Mouse (Mus musculus): Measurements from ENCODE around the gene Gm21885.

Gene Gm21885

GRCm38 (mm10) chr11:94268761-94269160 is 12.9 kb upstream of the Gm21885 start:
- DNase-seq (ENCODE audit: low spot score in 2 of 2) = no peak

GRCm38 (mm10) chr11:94269906-94270305 is 11.8 kb upstream of the Gm21885 start:
- DNase-seq (ENCODE audit: low spot score in 2 of 2) = no peak

- no peak for DNase-seq (ENCODE audit: low spot score in 2 of 2)
Measured at GRCm38 (mm10) chr11:94271015-94271414, 10.7 kb upstream of the Gm21885 start.

- DNase-seq (ENCODE audit: low spot score in 2 of 2) = no peak
Measured at GRCm38 (mm10) chr11:94272960-94273927, 8.4 kb upstream of the Gm21885 start.

GRCm38 (mm10) chr11:94274206-94274867 is 7.3 kb upstream of the Gm21885 start:
- no peak for DNase-seq (ENCODE audit: low spot score in 2 of 2)

GRCm38 (mm10) chr11:94275226-94275625 is 6.4 kb upstream of the Gm21885 start:
- DNase-seq (ENCODE audit: low spot score in 2 of 2) = no peak

GRCm38 (mm10) chr11:94275686-94276085 is 6.0 kb upstream of the Gm21885 start:
- DNase-seq (ENCODE audit: low spot score in 2 of 2) = no peak

GRCm38 (mm10) chr11:94276869-94277337 is 4.8 kb upstream of the Gm21885 start:
- peak; percentile 75 to 88 for DNase-seq (ENCODE audit: low spot score in 2 of 2)

GRCm38 (mm10) chr11:94282291-94282690 is 618 bp downstream of the Gm21885 start:
- DNase-seq (ENCODE audit: low spot score in 2 of 2) = no peak

- DNase-seq (ENCODE audit: low spot score in 2 of 2) = no peak
Measured at GRCm38 (mm10) chr11:94283536-94284099, 1.9 kb downstream of the Gm21885 start.

- no peak for DNase-seq (ENCODE audit: low spot score in 2 of 2)
Measured at GRCm38 (mm10) chr11:94285886-94286574, 4.4 kb downstream of the Gm21885 start.

GRCm38 (mm10) chr11:94287105-94287504 is 5.4 kb downstream of the Gm21885 start:
- no peak for DNase-seq (ENCODE audit: low spot score in 2 of 2)

GRCm38 (mm10) chr11:94290062-94290740 is 8.5 kb downstream of the Gm21885 start:
- DNase-seq (ENCODE audit: low spot score in 2 of 2) = no peak

GRCm38 (mm10) chr11:94294996-94295845 is 13.5 kb downstream of the Gm21885 start:
- no peak for DNase-seq (ENCODE audit: low spot score in 2 of 2)

- no peak for DNase-seq (ENCODE audit: low spot score in 2 of 2)
Measured at GRCm38 (mm10) chr11:94312733-94313132, 31.1 kb downstream of the Gm21885 start.

- DNase-seq (ENCODE audit: low spot score in 2 of 2) = no peak
Measured at GRCm38 (mm10) chr11:94314098-94314652, 32.5 kb downstream of the Gm21885 start.

- no peak for DNase-seq (ENCODE audit: low spot score in 2 of 2)
Measured at GRCm38 (mm10) chr11:94315308-94315707, 33.6 kb downstream of the Gm21885 start.

GRCm38 (mm10) chr11:94316528-94316927 is 34.9 kb downstream of the Gm21885 start:
- DNase-seq (ENCODE audit: low spot score in 2 of 2) = no peak

GRCm38 (mm10) chr11:94317014-94317413 is 35.3 kb downstream of the Gm21885 start:
- no peak for DNase-seq (ENCODE audit: low spot score in 2 of 2)

GRCm38 (mm10) chr11:94317515-94317914 is 35.8 kb downstream of the Gm21885 start:
- no peak for DNase-seq (ENCODE audit: low spot score in 2 of 2)

All from frontal cortex, postnatal 10 days (tissue).